Mouse (Mus musculus) bone marrow, adult 2 months (tissue): ENCODE data around the gene Alpl.

Experiments used
- CTCF ChIP-seq: fragments of 200-500 bp; IDR thresholded peaks from 2 replicates; pipeline ENCODE4 v1.5.1; 2011; ENCODE audit warnings: low read length, control low read depth; ENCODE audit not compliant: control insufficient read depth, insufficient read depth
- POLR2A ChIP-seq: fragments of 200-500 bp; IDR thresholded peaks from 2 replicates; pipeline ENCODE4 v1.6.1; 2011; ENCODE audit warnings: low read depth, mild to moderate bottlenecking, control low read depth, low read length, borderline replicate concordance; ENCODE audit not compliant: control insufficient read depth

DNA sequence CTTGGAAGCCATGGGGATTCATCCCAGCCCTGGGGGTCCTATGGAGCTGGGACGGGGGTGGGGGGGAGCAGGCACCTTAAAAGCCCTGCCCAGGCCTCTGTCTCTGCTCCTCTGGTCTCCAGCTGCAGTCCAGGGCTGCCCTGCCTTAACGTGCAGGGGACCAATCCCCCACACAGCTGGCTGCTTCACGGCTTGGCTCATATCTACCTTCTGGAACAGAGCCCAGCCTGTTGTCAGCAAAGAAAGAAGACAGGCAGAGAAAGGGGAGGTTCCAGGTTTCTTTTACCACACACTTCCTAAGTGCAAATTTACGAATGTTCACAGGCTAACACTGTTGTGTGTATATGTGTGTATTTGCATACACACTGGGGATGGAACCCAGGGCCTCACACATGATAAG, 100.3 kb downstream of the Alpl start:
- no peak for TF ChIP-seq CTCF
- TF ChIP-seq POLR2A, result no peak
